Comparison of ENCODE assay signal across 36 mouse cellular contexts in genomic region chr12:87065446-87065845, GRCm38 (mm10). TPM values are rescaled to one million over a fixed set of nuclear protein-coding genes. Genes with fewer than 3 reads are reported as not detected.
DNase-seq lines count a peak whose midpoint lies in the region; ATAC-seq and TF ChIP-seq lines count a peak whose summit lies in the region.
"Had no signal": no experiment of that assay in that cellular context is flagged by ENCODE, and none has a peak within 500 bp of the region (broad histone marks: within the 10 kb centered on the region; RNA-seq: fewer than 3 reads in every experiment).

No protein-coding gene starts in this region.

- no peak for DNase-seq in cerebellum, adult 8-10 months
- DNase-seq in left cerebral cortex, postnatal 4 days: peak; percentile 75
- DNase-seq in left cerebral cortex, adult 9 months (ENCODE audit: low spot score in 2 of 2): no peak
- DNase-seq in cerebellum, adult 2 months: peak; percentile 56 to 61
- DNase-seq in cerebellum, postnatal 25 days: peak; percentile 58 to 77
- DNase-seq in spleen, adult 12 weeks (ENCODE audit: low spot score): no peak
- no peak for DNase-seq in kidney, postnatal 10 days
- DNase-seq: adrenal gland, adult 8-10 months; gastrocnemius, postnatal 36 days; heart, adult 18-20 months; heart, postnatal 10 days; kidney, adult 8-10 months; layer of hippocampus, adult 9-11 months; liver, postnatal 0 days; lung, postnatal 4 days; retina, postnatal 1 day; right cerebral cortex, postnatal 14 days; spleen, adult 18-20 months; thymus, postnatal 25 days had no signal

- ATAC-seq in cerebellum, adult (ENCODE audit: insufficient number of reproducible peaks, low FRiP score, low TSS enrichment): peak; percentile 39; the same call in 1 of the 2 replicates
- ATAC-seq: intestine, embryonic 16.5 days; liver, embryonic 12.5 days; liver, postnatal 0 days; midbrain, embryonic 13.5 days had no signal

- H3K27ac ChIP-seq in cerebellum, adult 2 months (ENCODE audit: insufficient read depth, low read length): no peak overlapping the region
- H3K27ac ChIP-seq: embryonic facial prominence, embryonic 10.5 days; embryonic facial prominence, embryonic 15.5 days; forebrain, embryonic 12.5 days; heart, embryonic 13.5 days; kidney, postnatal 0 days; left cerebral cortex, adult 2 months; liver, embryonic 12.5 days; midbrain, embryonic 13.5 days; neural tube, embryonic 15.5 days had no signal

- peaks cover 13% of the 10 kb centered on the region for H3K4me1 ChIP-seq in cerebellum, adult 2 months (ENCODE audit: control insufficient read depth, insufficient read depth, low read length)
- H3K4me1 ChIP-seq: embryonic facial prominence, embryonic 15.5 days; forebrain, embryonic 12.5 days; heart, embryonic 13.5 days; liver, embryonic 12.5 days; megakaryocyte, embryonic 14.5 days; midbrain, embryonic 13.5 days; neural tube, embryonic 15.5 days had no signal

- H3K27me3 ChIP-seq in cerebellum, adult 2 months (ENCODE audit: control insufficient read depth, insufficient read depth, low read length): no peaks in the 10 kb centered on the region
- H3K27me3 ChIP-seq: embryonic facial prominence, embryonic 15.5 days; forebrain, embryonic 12.5 days; liver, embryonic 12.5 days; neural tube, embryonic 15.5 days had no signal

- 33% methylated on average over 11 of the region's 11 CpGs for WGBS in cerebellum, adult 2 months

- intact Hi-C loops in left cerebral cortex, postnatal 4 days (cut with DNase I): no loop called here

- H3K4me3 ChIP-seq in cerebellum, adult 2 months (replicated peaks; ENCODE audit: insufficient read depth, low read depth, low read length): no peak overlapping the region
- H3K4me3 ChIP-seq: embryonic facial prominence, embryonic 10.5 days; embryonic facial prominence, embryonic 15.5 days; forebrain, embryonic 12.5 days; heart, embryonic 13.5 days; left cerebral cortex, adult 2 months; liver, embryonic 12.5 days; megakaryocyte, embryonic 14.5 days; midbrain, embryonic 13.5 days; neural tube, embryonic 15.5 days had no signal

- no peak for TF ChIP-seq CTCF in cerebellum, adult 2 months (IDR thresholded peaks at IDR 0.05; ENCODE audit: borderline replicate concordance, insufficient read depth, low read depth, low read length)

- no peak for TF ChIP-seq POLR2A in cerebellum, adult 2 months (IDR thresholded peaks at IDR 0.05; ENCODE audit: borderline replicate concordance, insufficient read depth, low read length)

RNA-seq across cellular contexts. Expression of gene Ngb, which starts 36.9 kb away (rescaled TPM):
- 1 to 10 TPM; 4.7 to 5.5 TPM for total RNA-seq in left cerebral cortex, postnatal 4 days (2021)
- 3.8 and 5.0 TPM in 2 replicates for polyA plus RNA-seq in cerebellum, adult 2 months (2012; rRNA removed)
- total RNA-seq: CH12.LX; gastrocnemius, adult 18-20 months; gastrocnemius, postnatal 36 days; heart, adult 18-20 months; monocyte, adult 5-6 weeks had no signal
- polyA plus RNA-seq: liver, postnatal 0 days had no signal

RNA-seq across cellular contexts. Expression of gene Tmem63c, which starts 44.3 kb away (rescaled TPM):
- 10 to 100 TPM; 29.5 to 30.1 TPM for total RNA-seq in left cerebral cortex, postnatal 4 days (2021)
- polyA plus RNA-seq in cerebellum, adult 2 months (2012; rRNA removed): 55.9 and 71.0 TPM in 2 replicates
- total RNA-seq: gastrocnemius, adult 18-20 months; gastrocnemius, postnatal 36 days; hematopoietic stem cell, adult 5-6 weeks; monocyte, adult 5-6 weeks had no signal
- polyA plus RNA-seq: C2C12; heart, embryonic 13.5 days; liver, embryonic 12.5 days; liver, postnatal 0 days had no signal

Comparison
In these comparisons a context has a peak if more than half of its experiments do, and no peak if none do; other contexts are left out.
1. DNase-seq: peak in left cerebral cortex, postnatal 4 days (single experiment), cerebellum, adult 2 months (2 of 2) and cerebellum, postnatal 25 days (2 of 2); none in cerebellum, adult 8-10 months (single experiment), left cerebral cortex, adult 9 months (0 of 2), spleen, adult 12 weeks (single experiment) and kidney, postnatal 10 days (single experiment).